Mouse (Mus musculus) heart, adult 10 weeks (tissue): ENCODE measurements around the gene Wdpcp. TPM values are rescaled to one million over a fixed set of nuclear protein-coding genes. Genes with fewer than 3 reads are reported as not detected.

Experiments
- polyA plus RNA-seq: library from polyadenylated mRNA; stranded (reverse); fragments of 350-450 nt; fragmentation: Illumina TruSeq; extraction: RNeasy Lipid Tissue Mini Kit (QIAGEN cat#74804); gene quantifications from one replicate; pipeline ENCODE4 v1.2.3, GENCODE M21; 2014; ENCODE audit warnings: low read depth, low replicate concordance

The Wdpcp gene
- polyA plus RNA-seq = 4.3 TPM

GRCm38 (mm10) chr11:21571700-21572381 lies at the start of gene Wdpcp, which contains the start of gene Mdh1:
TSS of gene Wdpcp (plus strand) at chr11:21572235.
TSS of gene Mdh1 (minus strand) at chr11:21572367.

Other genes with a start within 250 kb of the Wdpcp start
- 294 TPM for gene Ugp2, start 201.0 kb upstream of the Wdpcp start, polyA plus RNA-seq
- gene Mdh1, start 132 bp downstream of the Wdpcp start, polyA plus RNA-seq = 3,121 TPM